Mouse (Mus musculus) colon, adult 2 months (tissue): ENCODE measurements around the gene Mau2. TPM values are rescaled to one million over a fixed set of nuclear protein-coding genes. Genes with fewer than 3 reads are reported as not detected.

ENCODE experiments used
- polyA plus RNA-seq: library from polyadenylated mRNA; depleted of rRNA; stranded (reverse); fragments of >200 nt; gene quantifications from 2 replicates; pipeline ENCODE4 v1.2.3, GENCODE M21; 2012; rRNA removed

The Mau2 gene
- 99.7 and 112 TPM in 2 replicates for polyA plus RNA-seq

DNA sequence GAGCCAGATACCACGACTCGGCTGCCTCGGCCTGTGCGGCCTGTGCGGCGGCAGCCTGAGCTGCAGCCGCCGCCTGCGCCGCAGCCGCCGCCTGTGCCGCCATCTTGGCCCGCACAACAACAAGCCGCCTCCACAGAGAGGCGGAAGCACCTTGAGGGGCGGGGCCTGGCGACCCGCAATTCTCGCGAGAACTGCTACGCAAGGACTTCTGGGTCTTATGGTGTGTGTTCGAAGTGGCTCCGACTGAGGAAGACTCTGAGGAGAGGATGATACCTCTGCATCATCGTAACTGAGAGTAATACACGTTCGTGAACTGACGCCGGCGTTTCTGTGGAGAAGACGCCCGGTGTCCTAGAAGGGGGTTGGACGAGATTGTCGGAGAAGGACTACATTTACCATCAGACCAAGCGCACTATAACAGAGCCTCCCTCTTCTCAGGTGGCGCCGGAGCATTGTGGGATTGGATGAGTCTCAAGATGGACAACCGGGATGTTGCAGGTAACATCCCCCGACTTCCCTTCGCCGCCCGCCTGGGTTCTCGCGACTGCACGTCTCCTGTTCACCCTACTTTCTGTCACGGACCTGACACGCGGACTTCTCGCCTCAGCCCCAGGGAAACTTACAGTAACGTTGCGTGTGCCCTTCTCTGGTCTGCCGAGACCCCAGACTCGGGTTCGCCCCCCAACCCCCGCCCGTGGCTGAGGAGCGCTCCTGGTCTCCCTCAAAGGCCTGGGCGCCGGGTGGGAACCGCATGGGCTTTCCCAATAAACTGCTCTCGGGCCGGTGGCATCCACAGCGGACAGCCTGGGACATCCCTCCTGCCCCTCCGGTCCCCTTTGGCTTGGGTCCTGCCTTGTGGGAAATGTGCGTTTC is at the start of gene Mau2, which contains the start of gene Sugp1:
Gene Mau2, minus strand, starts transcription at position 152 of the 873 bp plus-strand sequence.
Gene Sugp1, plus strand, starts transcription at position 231 of the 873 bp plus-strand sequence.

DNA sequence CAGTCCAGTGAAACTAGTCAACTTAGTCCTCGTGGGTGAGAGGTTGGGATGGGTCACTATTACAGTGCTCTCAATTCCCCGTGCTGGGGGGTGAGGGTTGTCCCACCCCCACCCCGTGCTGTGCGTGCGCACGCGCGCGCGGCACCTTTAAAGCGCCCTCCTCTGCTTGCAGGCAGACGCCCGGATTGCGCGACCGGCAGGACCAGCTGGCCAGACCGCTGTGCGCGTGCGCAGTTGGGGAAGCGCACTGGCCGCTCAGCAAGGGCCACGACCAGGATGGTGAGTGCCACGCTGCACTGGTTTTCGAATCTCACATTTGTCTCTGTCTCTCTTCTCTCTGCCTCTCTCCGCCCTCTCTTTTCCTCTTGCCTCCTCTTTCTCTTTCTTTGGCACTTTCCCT is 40.8 kb upstream of the Mau2 start, which contains the start of gene Hapln4:
Gene Hapln4, plus strand, starts transcription at position 173 of the 400 bp plus-strand sequence.

DNA sequence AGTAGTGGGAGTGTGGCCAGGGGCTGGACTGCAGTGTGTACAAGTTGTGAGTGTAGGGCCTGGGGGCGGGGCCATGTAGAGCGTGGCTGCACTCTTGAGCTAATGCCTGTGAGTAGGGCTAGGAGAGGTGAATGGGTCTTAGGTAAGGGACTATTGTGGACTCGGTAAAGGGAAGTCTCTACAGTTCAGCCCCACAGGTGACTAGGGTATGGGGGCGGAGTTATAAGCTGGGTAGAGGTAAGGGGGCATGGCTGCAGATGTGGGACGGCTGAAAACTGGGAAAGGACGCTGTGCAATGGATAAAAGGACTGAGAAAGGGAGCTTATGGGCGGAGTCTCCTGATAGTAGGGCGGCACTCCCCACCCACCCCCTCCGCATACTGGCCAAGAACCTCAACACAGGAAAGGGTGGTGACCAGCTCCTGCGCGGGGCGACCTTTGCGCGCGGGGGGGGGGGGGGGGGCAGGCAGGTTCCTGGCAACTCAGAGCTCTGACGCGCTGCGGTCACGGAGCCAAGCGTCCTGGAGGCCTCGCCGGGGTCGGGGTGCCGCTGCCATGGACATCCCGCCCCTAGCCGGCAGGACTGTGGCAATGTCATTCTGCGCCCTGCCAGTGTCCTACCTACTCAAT is 30.0 kb upstream of the Mau2 start, which contains the start of gene Tm6sf2:
Gene Tm6sf2, plus strand, starts transcription at position 484 of the 629 bp plus-strand sequence.

DNA sequence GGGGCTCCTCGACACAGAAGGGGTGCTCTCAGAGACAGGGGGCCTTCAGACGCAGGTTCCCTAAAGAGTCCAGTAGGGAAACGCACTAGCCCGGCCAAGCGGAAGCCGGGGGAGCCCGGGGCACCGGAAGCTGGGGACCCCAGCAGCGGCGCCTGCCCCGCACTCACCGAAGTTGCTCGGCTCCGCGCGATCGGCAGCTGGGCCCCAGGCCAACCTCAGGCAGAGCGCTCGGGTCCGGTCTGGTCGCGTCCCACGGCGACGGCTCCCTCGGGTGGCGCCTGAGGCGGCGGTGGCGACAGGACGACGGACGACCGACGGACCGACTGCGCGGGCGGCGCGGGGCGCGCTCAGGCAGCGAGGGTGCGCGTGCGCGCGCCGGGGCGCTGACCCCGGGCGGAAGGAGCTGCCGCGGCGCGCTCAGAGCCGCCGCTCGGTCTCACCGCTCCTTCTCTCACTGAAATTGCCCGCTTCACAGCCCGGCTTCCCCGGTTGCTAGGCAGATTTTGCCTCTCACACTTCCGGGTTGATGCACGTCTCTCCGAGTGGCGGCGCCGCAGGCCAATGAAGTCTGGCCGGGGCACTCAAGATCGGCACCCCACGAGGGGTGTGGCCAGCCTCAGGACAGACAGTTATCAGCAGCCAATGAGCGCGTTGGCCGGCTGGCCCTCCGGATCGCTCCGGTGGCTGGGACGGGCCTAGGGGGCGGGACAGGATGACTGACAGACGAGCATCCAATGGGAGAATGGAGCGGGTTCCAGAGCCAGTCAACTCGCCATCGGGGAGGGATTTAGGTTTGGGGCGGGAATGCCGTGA is 46.6 kb downstream of the Mau2 start, which contains the start of gene Gatad2a:
Gene Gatad2a, minus strand, starts transcription at position 609 of the 813 bp plus-strand sequence.

Other genes with a start within 250 kb of the Mau2 start
- gene Gmip, start 234.1 kb downstream of the Mau2 start, polyA plus RNA-seq = 48.5 and 52.0 TPM in 2 replicates
- gene Lpar2, start 220.3 kb downstream of the Mau2 start, polyA plus RNA-seq = 1.9 and 2.2 TPM in 2 replicates
- 1.6 and 2.9 TPM in 2 replicates for gene Pbx4, start 210.2 kb downstream of the Mau2 start, polyA plus RNA-seq
- gene Cilp2, start 155.0 kb downstream of the Mau2 start, polyA plus RNA-seq = 0.09 and 0.23 TPM in 2 replicates
- gene Tssk6, start 140.6 kb downstream of the Mau2 start, polyA plus RNA-seq = 2.8 and 4.3 TPM in 2 replicates
- 148 and 213 TPM in 2 replicates for gene Ndufa13, start 140.2 kb downstream of the Mau2 start, polyA plus RNA-seq
- 3.3 and 6.2 TPM in 2 replicates for gene Yjefn3, start 140.0 kb downstream of the Mau2 start, polyA plus RNA-seq
- 72.8 and 80.7 TPM in 2 replicates for gene Gatad2a, start 46.4 kb downstream of the Mau2 start, polyA plus RNA-seq
- gene Sugp1, start 79 bp upstream of the Mau2 start, polyA plus RNA-seq = 9.0 and 10.1 TPM in 2 replicates
- 39.3 and 82.7 TPM in 2 replicates for gene Tm6sf2, start 30.2 kb upstream of the Mau2 start, polyA plus RNA-seq
- gene Hapln4, start 40.7 kb upstream of the Mau2 start, polyA plus RNA-seq = 0.93 and 2.4 TPM in 2 replicates
- gene Ncan, start 78.1 kb upstream of the Mau2 start, polyA plus RNA-seq = 0.09 and 0.15 TPM in 2 replicates
- gene Nr2c2ap, start 88.6 kb upstream of the Mau2 start, polyA plus RNA-seq = 11.2 and 15.2 TPM in 2 replicates
- gene Rfxank, start 96.4 kb upstream of the Mau2 start, polyA plus RNA-seq = 39.1 and 40.5 TPM in 2 replicates
- 87.7 and 91.9 TPM in 2 replicates for gene Borcs8, start 96.8 kb upstream of the Mau2 start, polyA plus RNA-seq
- 0.36 and 0.67 TPM in 2 replicates for gene Mef2b, start 97.0 kb upstream of the Mau2 start, polyA plus RNA-seq
- 132 and 143 TPM in 2 replicates for gene Tmem161a, start 129.6 kb upstream of the Mau2 start, polyA plus RNA-seq
- 23.6 and 29.4 TPM in 2 replicates for gene Slc25a42, start 169.6 kb upstream of the Mau2 start, polyA plus RNA-seq
- 24.7 and 26.6 TPM in 2 replicates for gene Sugp2, start 191.5 kb upstream of the Mau2 start, polyA plus RNA-seq
- gene Armc6, start 191.7 kb upstream of the Mau2 start, polyA plus RNA-seq = 18.5 and 20.5 TPM in 2 replicates
- 14.8 and 15.3 TPM in 2 replicates for gene Homer3, start 240.1 kb upstream of the Mau2 start, polyA plus RNA-seq